10 mouse cellular contexts compared by ENCODE assay signal in genomic region chr17:47796156-47796816, GRCm38 (mm10). TPM values are rescaled to one million over a fixed set of nuclear protein-coding genes. Genes with fewer than 3 reads are reported as not detected.
A peak's percentile ranks its signal among the peaks of the same experiment; 100 is the strongest.
DNase-seq lines count a peak whose midpoint lies in the region; ATAC-seq lines count a peak whose summit lies in the region.
"Had no signal": no experiment of that assay in that cellular context is flagged by ENCODE, and none has a peak within 500 bp of the region (broad histone marks: within the 10 kb centered on the region; RNA-seq: fewer than 3 reads in every experiment).

No protein-coding gene starts in this region.

- H3K9me3 ChIP-seq in heart, embryonic 14.5 days (ENCODE audit: control insufficient read depth, low read length): no peaks in the 10 kb centered on the region
- H3K9me3 ChIP-seq in embryonic facial prominence, embryonic 10.5 days: no peaks in the 10 kb centered on the region
- no peaks in the 10 kb centered on the region for H3K9me3 ChIP-seq in hindbrain, embryonic 15.5 days
- H3K9me3 ChIP-seq: embryonic facial prominence, embryonic 13.5 days had no signal

- H3K4me2 ChIP-seq in heart, embryonic 14.5 days (ENCODE audit: low read length): peak overlapping the region; percentile 33; the same call in 1 of the 2 replicates
- no peak overlapping the region for H3K4me2 ChIP-seq in hindbrain, embryonic 15.5 days
- H3K4me2 ChIP-seq: embryonic facial prominence, embryonic 13.5 days had no signal

- ATAC-seq in heart, embryonic 14.5 days (ENCODE audit: insufficient number of reproducible peaks, insufficient read depth, low FRiP score, low read depth): no peak
- ATAC-seq in hindbrain, embryonic 15.5 days (ENCODE audit: low FRiP score, low read depth): peak; percentile 24; the same call in 1 of the 2 replicates

- no peak overlapping the region for H3K27ac ChIP-seq in heart, embryonic 14.5 days (replicated peaks in 1 of 2; ENCODE audit: control insufficient read depth in 1 of 2, insufficient read depth in 1 of 2, low read depth in 2 of 2, low read length in 2 of 2)
- peak overlapping the region; percentile 14 for H3K27ac ChIP-seq in embryonic facial prominence, embryonic 10.5 days (replicated peaks)
- H3K27ac ChIP-seq in hindbrain, embryonic 15.5 days (replicated peaks): no peak overlapping the region
- H3K27ac ChIP-seq: embryonic facial prominence, embryonic 13.5 days; kidney, postnatal 0 days had no signal

- DNase-seq in heart, postnatal 4 days: no peak
- DNase-seq in adrenal gland, postnatal 10 days: peak; percentile 59
- DNase-seq in embryonic facial prominence, embryonic 10.5 days (ENCODE audit: low spot score): peak; percentile 47
- no peak for DNase-seq in lung, postnatal 25 days (ENCODE audit: low spot score)
- no peak for DNase-seq in right cerebral cortex, postnatal 14 days

- H3K4me1 ChIP-seq in heart, embryonic 14.5 days (ENCODE audit: control insufficient read depth in 2 of 2, insufficient read depth in 2 of 2, low read length in 2 of 2): peaks cover 20 to 28% of the 10 kb centered on the region in 2 experiments
- H3K4me1 ChIP-seq in embryonic facial prominence, embryonic 10.5 days: peaks cover 83% of the 10 kb centered on the region
- peaks cover 10% of the 10 kb centered on the region for H3K4me1 ChIP-seq in hindbrain, embryonic 15.5 days (replicated peaks)

- 42% methylated on average over 16 of the region's 16 CpGs for WGBS in heart, embryonic 14.5 days
- 48% methylated on average over 16 of the region's 16 CpGs for WGBS in embryonic facial prominence, embryonic 10.5 days
- WGBS in hindbrain, embryonic 15.5 days: 44% methylated on average over 16 of the region's 16 CpGs

- H3K4me3 ChIP-seq in heart, embryonic 14.5 days (ENCODE audit: control insufficient read depth in 1 of 2, insufficient read depth in 1 of 2, low read depth in 1 of 2, low read length in 2 of 2): no peak overlapping the region
- H3K4me3 ChIP-seq in embryonic facial prominence, embryonic 10.5 days: no peak overlapping the region
- no peak overlapping the region for H3K4me3 ChIP-seq in hindbrain, embryonic 15.5 days
- H3K4me3 ChIP-seq: embryonic facial prominence, embryonic 13.5 days had no signal

- peak overlapping the region; percentile 22; the same call in 1 of the 2 replicates for H3K9ac ChIP-seq in heart, embryonic 14.5 days (ENCODE audit: low read length)
- no peak overlapping the region for H3K9ac ChIP-seq in hindbrain, embryonic 15.5 days
- H3K9ac ChIP-seq: embryonic facial prominence, embryonic 13.5 days had no signal

- no peaks in the 10 kb centered on the region for H3K27me3 ChIP-seq in heart, embryonic 14.5 days (ENCODE audit: control insufficient read depth, insufficient read depth, low read length)
- peaks cover 6% of the 10 kb centered on the region for H3K27me3 ChIP-seq in embryonic facial prominence, embryonic 10.5 days (replicated peaks; ENCODE audit: low read depth, poor library complexity, severe bottlenecking)
- no peaks in the 10 kb centered on the region for H3K27me3 ChIP-seq in hindbrain, embryonic 15.5 days
- H3K27me3 ChIP-seq: CH12.LX; embryonic facial prominence, embryonic 13.5 days had no signal

- H3K36me3 ChIP-seq in heart, embryonic 14.5 days (ENCODE audit: control insufficient read depth, insufficient read depth, low read length): peaks cover 9% of the 10 kb centered on the region; the same call in 1 of the 2 replicates
- H3K36me3 ChIP-seq in embryonic facial prominence, embryonic 10.5 days (replicated peaks): no peaks in the 10 kb centered on the region
- H3K36me3 ChIP-seq in hindbrain, embryonic 15.5 days: no peaks in the 10 kb centered on the region
- H3K36me3 ChIP-seq: embryonic facial prominence, embryonic 13.5 days had no signal

RNA-seq across cellular contexts. Expression of gene Mdfi, which starts 38.2 kb away (rescaled TPM):
- polyA plus RNA-seq in heart, embryonic 14.5 days (2014; fragmentation: Nextera tagmentation; extraction: Ambion mirVana): 10.4 and 26.3 TPM in 2 replicates
- total RNA-seq in heart, postnatal 4 days (2021): 10 to 100 TPM; 16.4 to 20.2 TPM
- 1 to 10 TPM; 4.2 to 5.3 TPM for total RNA-seq in adrenal gland, postnatal 10 days (2021)
- polyA plus RNA-seq in embryonic facial prominence, embryonic 10.5 days (2016; fragmentation: Nextera tagmentation; extraction: Ambion mirVana): 21.0 and 25.1 TPM in 2 replicates
- 4.0 and 4.2 TPM in 2 replicates for polyA plus RNA-seq in hindbrain, embryonic 15.5 days (2015; fragmentation: Nextera tagmentation; extraction: Ambion mirVana)

RNA-seq across cellular contexts. Expression of gene Tfeb, which starts 59.5 kb away (rescaled TPM):
- 17.8 and 21.2 TPM in 2 replicates for polyA plus RNA-seq in heart, embryonic 14.5 days (2014; fragmentation: Nextera tagmentation; extraction: Ambion mirVana)
- total RNA-seq in heart, postnatal 4 days (2021): 10 to 100 TPM; 50.3 to 53.1 TPM
- 10 to 100 TPM; 19.9 to 29.7 TPM for total RNA-seq in adrenal gland, postnatal 10 days (2021)
- polyA plus RNA-seq in embryonic facial prominence, embryonic 10.5 days (2016; fragmentation: Nextera tagmentation; extraction: Ambion mirVana): 2.3 and 2.9 TPM in 2 replicates
- 3.6 and 4.2 TPM in 2 replicates for polyA plus RNA-seq in hindbrain, embryonic 15.5 days (2015; fragmentation: Nextera tagmentation; extraction: Ambion mirVana)

Comparison
In these comparisons a context has a peak if more than half of its experiments do, and no peak if none do; other contexts are left out.
1. DNase-seq: peak in adrenal gland, postnatal 10 days (single experiment) and embryonic facial prominence, embryonic 10.5 days (single experiment); none in heart, postnatal 4 days (single experiment), lung, postnatal 25 days (single experiment) and right cerebral cortex, postnatal 14 days (single experiment).